Mouse (Mus musculus): ENCODE data around the gene Olfr25. TPM values are rescaled to one million over a fixed set of nuclear protein-coding genes. Genes with fewer than 3 reads are reported as not detected.

Gene Olfr25
- total RNA-seq (2021), result not detected
- long read RNA-seq, experiment 1, result 0 reads
- long read RNA-seq, experiment 2, result 0 reads

DNA sequence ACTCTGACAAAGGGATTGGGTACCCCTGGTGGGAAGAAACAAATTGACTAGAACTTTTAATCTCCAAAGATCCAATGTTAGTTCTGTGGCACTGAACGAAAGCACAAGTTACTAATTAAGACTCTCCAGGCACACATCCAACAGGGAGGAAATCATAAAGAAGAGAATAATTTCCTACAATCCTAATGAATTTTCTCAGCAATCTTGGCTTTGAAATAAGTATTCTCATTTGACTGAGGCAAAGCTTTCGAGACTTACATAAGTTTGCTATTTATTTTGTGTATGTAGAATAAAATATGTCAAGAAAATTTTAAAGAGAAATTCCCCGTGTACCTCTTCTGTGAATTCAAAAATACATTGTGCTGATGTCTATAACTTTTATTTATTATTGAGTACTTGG is at the start of gene Olfr25:
Gene Olfr25 (plus strand): TSS at position 301 of the 400 bp plus-strand sequence.
- no peak for DNase-seq (ENCODE audit: low spot score)

DNA sequence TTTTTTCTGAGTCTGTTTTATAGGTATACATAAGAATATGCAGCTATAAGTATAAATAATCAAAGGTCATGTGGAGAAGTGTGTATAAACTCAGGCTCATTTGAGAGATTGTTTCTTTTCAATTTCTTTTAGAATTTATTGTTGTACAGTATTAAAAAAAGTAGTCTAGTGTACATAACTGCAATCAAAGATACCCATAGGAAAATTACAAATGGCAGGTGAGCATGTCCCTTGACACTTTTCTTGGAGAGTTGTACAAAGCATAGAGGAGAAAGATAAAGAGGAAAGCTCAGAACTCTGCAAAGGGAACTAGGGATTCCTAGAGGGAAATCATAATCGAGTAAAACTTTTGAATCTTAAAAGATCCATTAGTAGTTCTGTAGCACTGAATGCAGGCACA is 38.1 kb upstream of the Olfr25 start, which contains the start of gene Olfr896-ps1:
Gene Olfr896-ps1 (plus strand): TSS at position 301 of the 400 bp plus-strand sequence.
- DNase-seq (ENCODE audit: low spot score), result no peak

DNA sequence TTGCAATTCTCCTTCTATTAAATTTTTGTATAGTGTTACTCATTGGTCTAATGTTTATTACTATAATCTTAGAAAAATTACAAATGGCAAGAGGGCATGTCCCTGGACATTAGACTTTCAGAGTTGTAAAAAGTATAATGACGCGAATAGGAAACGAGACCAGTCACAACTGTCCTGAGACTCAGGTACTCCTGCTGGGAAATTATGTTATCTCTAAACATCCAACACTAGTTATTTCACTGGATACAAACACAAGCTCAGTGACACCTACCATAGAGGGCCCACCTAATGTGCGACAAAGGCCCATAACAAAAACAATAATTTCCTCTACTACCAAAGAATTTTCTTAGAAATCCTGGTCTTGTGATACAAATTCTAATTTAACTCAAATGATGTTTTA is 19.3 kb downstream of the Olfr25 start, which contains the start of gene Olfr898:
Gene Olfr898 (plus strand): TSS at position 301 of the 400 bp plus-strand sequence.
- DNase-seq (ENCODE audit: low spot score), result no peak

DNA sequence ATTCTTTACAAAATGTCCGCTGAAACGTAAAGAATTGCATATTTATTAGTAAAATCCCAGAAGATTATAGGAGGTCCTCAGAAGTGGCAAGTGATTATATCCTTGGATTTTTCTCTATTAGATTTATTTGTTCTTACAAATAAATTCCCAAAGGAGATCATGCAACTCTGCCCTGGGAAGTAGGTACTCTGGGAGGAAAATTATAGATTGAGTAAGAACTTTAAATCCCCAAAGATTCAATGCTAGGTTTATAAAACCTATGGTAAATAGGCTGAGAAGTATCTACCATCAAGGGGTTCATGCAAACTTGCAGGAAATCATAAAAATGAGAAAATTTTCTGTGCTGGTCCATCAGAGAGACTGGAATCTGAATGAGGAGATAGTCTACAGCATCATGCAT is 37.7 kb downstream of the Olfr25 start, which contains the start of gene Olfr250:
Gene Olfr250 (plus strand): TSS at position 301 of the 400 bp plus-strand sequence.
- DNase-seq (ENCODE audit: low spot score), result no peak

DNA sequence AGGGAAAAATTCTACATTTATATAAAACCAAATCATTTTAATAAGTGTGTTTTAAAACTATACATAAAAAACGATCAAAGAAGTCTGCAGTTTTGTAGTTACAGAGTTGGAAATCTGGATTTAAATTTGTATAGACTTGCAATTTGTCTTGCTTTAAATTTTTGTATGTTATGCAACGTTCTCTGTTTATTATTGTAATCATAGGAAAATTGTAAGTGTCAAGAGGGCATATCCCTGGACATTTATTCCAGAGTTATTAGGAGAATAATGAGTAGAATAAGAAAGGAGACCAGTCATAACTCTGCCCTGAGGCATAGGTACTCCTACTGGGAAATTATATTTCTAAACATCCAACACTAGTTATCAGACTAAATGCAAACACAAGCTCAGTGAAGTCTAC is 47.9 kb downstream of the Olfr25 start, which contains the start of gene Olfr251:
Gene Olfr251 (plus strand): TSS at position 301 of the 400 bp plus-strand sequence.
- no peak for DNase-seq (ENCODE audit: low spot score)

Other genes starting within 250 kb of the Olfr25 start
- gene Olfr887, start 245.0 kb upstream of the Olfr25 start, total RNA-seq (2021), result not detected
- gene Olfr888, start 220.9 kb upstream of the Olfr25 start, total RNA-seq (2021), result not detected
- gene Olfr889, start 213.9 kb upstream of the Olfr25 start, total RNA-seq (2021), result not detected
- gene Olfr890, start 186.5 kb upstream of the Olfr25 start, total RNA-seq (2021), result not detected
- not detected for gene Olfr891, start 148.2 kb upstream of the Olfr25 start, total RNA-seq (2021)
- gene Olfr893, start 120.7 kb upstream of the Olfr25 start, total RNA-seq (2021), result not detected
- gene Olfr894, start 111.0 kb upstream of the Olfr25 start, total RNA-seq (2021), result not detected
- not detected for gene Olfr143, start 76.3 kb upstream of the Olfr25 start, total RNA-seq (2021)
- not detected for gene Olfr895, start 61.2 kb upstream of the Olfr25 start, total RNA-seq (2021)
- not detected for gene Olfr896-ps1, start 38.0 kb upstream of the Olfr25 start, total RNA-seq (2021)
- not detected for gene Olfr898, start 19.4 kb downstream of the Olfr25 start, total RNA-seq (2021)
- not detected for gene Olfr250, start 37.8 kb downstream of the Olfr25 start, total RNA-seq (2021)
- not detected for gene Olfr251, start 48.0 kb downstream of the Olfr25 start, total RNA-seq (2021)
- not detected for gene Olfr147, start 72.6 kb downstream of the Olfr25 start, total RNA-seq (2021)
- not detected for gene Olfr901, start 100.4 kb downstream of the Olfr25 start, total RNA-seq (2021)
- gene Olfr902, start 118.6 kb downstream of the Olfr25 start, total RNA-seq (2021), result not detected
- not detected for gene Olfr904, start 134.1 kb downstream of the Olfr25 start, total RNA-seq (2021)
- not detected for gene Olfr905, start 142.0 kb downstream of the Olfr25 start, total RNA-seq (2021)
- not detected for gene Olfr906, start 158.0 kb downstream of the Olfr25 start, total RNA-seq (2021)
- not detected for gene Olfr907, start 166.7 kb downstream of the Olfr25 start, total RNA-seq (2021)
- gene Olfr911-ps1, start 192.5 kb downstream of the Olfr25 start, total RNA-seq (2021), result not detected
- not detected for gene Olfr910, start 208.8 kb downstream of the Olfr25 start, total RNA-seq (2021)